Mouse (Mus musculus) bone marrow, adult 2 months (tissue): Measurements from ENCODE around the gene Card14.

Experiments used
- CTCF ChIP-seq: fragments of 200-500 bp; IDR thresholded peaks from 2 replicates; pipeline ENCODE4 v1.5.1; 2011; ENCODE audit warnings: low read length, control low read depth; ENCODE audit not compliant: control insufficient read depth, insufficient read depth
- POLR2A ChIP-seq: fragments of 200-500 bp; IDR thresholded peaks from 2 replicates; pipeline ENCODE4 v1.6.1; 2011; ENCODE audit warnings: low read depth, mild to moderate bottlenecking, control low read depth, low read length, borderline replicate concordance; ENCODE audit not compliant: control insufficient read depth

GRCm38 (mm10) chr11:119352113-119352512 is 44.5 kb downstream of the Card14 start:
- TF ChIP-seq POLR2A (no peak), CTCF (no peak)
